Mouse (Mus musculus) lung, embryonic 14.5 days (tissue): ENCODE data around the gene Ankrd66. TPM values are rescaled to one million over a fixed set of nuclear protein-coding genes. Genes with fewer than 3 reads are reported as not detected.
A peak's percentile ranks its signal among the peaks of the same experiment; 100 is the strongest.

ENCODE experiments used
- ATAC-seq: fragments of 200-750 bp; cut with Nextera tagmentation; 2 replicates; pipeline ENCODE4 v1.8.0; 2017; ENCODE audit warnings: mild to moderate bottlenecking, moderate TSS enrichment, moderate library complexity; ENCODE audit not compliant: insufficient read depth
- DNase-seq: peaks from one replicate; pipeline ENCODE4 v3.0.0-alpha.2; 2015
- H3K27ac ChIP-seq: fragments of 300-500 bp; sonication (generic); 2 replicates; pipeline ENCODE4 v1.5.1; 2014; ENCODE audit warnings: low read depth, mild to moderate bottlenecking, moderate library complexity
- H3K27me3 ChIP-seq: fragments of 300-500 bp; sonication (generic); 2 replicates; pipeline ENCODE4 v1.6.1; 2014; ENCODE audit warnings: low read length, control low read depth; ENCODE audit not compliant: insufficient read depth
- H3K36me3 ChIP-seq: fragments of 300-500 bp; sonication (generic); 2 replicates; pipeline ENCODE4 v1.6.1; 2014; ENCODE audit warnings: control low read depth; ENCODE audit not compliant: insufficient read depth
- H3K4me1 ChIP-seq: fragments of 300-500 bp; sonication (generic); 2 replicates; pipeline ENCODE4 v1.6.1; 2014; ENCODE audit warnings: antibody characterized with exemption, control low read depth; ENCODE audit not compliant: insufficient read depth
- H3K4me2 ChIP-seq: fragments of 300-500 bp; sonication (generic); 2 replicates; pipeline ENCODE4 v1.6.1; 2014; ENCODE audit warnings: mild to moderate bottlenecking
- H3K4me3 ChIP-seq: fragments of 300-500 bp; sonication (generic); 2 replicates; pipeline ENCODE4 v1.5.1; 2014; ENCODE audit warnings: low read depth, low read length
- H3K9ac ChIP-seq: fragments of 300-500 bp; sonication (generic); 2 replicates; pipeline ENCODE4 v1.6.1; 2014
- H3K9me3 ChIP-seq: fragments of 300-500 bp; sonication (generic); 2 replicates; pipeline ENCODE4 v1.6.1; 2016; ENCODE audit warnings: low read depth, low read length, control low read depth
- CTCF ChIP-seq: IDR thresholded peaks from 2 replicates; pipeline ENCODE4 v1.5.1; 2016; ENCODE audit warnings: antibody characterized with exemption, low read depth
- WGBS: fragments of 180-500 bp; shearing (Covaris S2); extraction: QIAGEN DNeasy Blood & Tissue Kit; methylation state at CpG from one replicate; pipeline ENCODE4 v1.1.7; 2014; 5-methylcytosine and 5-hydroxymethylcytosine counted together
- polyA plus RNA-seq: library from polyadenylated mRNA; unstranded; fragments of >200 nt; fragmentation: Nextera tagmentation; extraction: Ambion mirVana; gene quantifications from 2 replicates; pipeline ENCODE4 v1.2.1, GENCODE M21; 2014

Ankrd66 gene
- polyA plus RNA-seq, 1 experiment from 2014 or later, result 0.28 TPM

- Histone ChIP-seq H3K4me1 (no peaks in the 10 kb centered on the region), H3K9me3 (no peaks in the 10 kb centered on the region), H3K9ac (peak overlapping the region; percentile 16; the same call in 1 of the 2 replicates), H3K4me3 (peak overlapping the region; percentile 15; the same call in 1 of the 2 replicates), H3K4me2 (peak overlapping the region; percentile 57), H3K36me3 (no peaks in the 10 kb centered on the region), H3K27me3 (no peaks in the 10 kb centered on the region), H3K27ac (peak overlapping the region; percentile 82)
- ATAC-seq, result peak; percentile 96
- 11% methylated on average over 23 of the region's 23 CpGs for WGBS
- TF ChIP-seq CTCF, result peak; percentile 48
- peak; percentile 92 for DNase-seq
These were observed 8.8 kb downstream of the Ankrd66 start for GRCm38 (mm10) chr17:43534362-43535222.

DNA sequence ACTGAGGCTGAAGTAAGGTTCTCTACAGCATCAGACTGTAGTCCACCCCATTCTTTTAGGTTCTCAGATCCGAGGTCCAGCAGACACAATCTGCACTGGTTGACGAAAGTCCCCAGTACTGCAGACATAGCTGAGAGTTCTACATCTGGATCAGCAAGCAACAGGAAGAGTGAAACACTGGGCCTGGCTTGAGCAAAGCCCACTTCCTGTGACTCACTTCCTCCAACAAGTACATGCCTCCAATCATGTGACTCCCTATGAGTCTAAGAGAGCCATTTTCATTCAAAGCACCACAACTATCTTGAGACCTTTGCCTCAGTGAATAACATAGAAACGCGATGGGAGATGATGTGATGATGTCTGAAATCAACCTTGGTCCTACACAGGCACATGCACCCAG, 12.2 kb downstream of the Ankrd66 start:
- 84% methylated on average over 4 of the region's 4 CpGs for WGBS
- H3K4me1 ChIP-seq, result no peaks in the 10 kb centered on the region
- TF ChIP-seq CTCF, result no peak

GRCm38 (mm10) chr17:43530507-43530906, 12.9 kb downstream of the Ankrd66 start:
- 95% methylated on average over 2 of the region's 2 CpGs for WGBS
- no peak for TF ChIP-seq CTCF
- no peak for DNase-seq
- no peak overlapping the region for H3K27ac ChIP-seq
- H3K9me3 ChIP-seq, result no peaks in the 10 kb centered on the region
- no peaks in the 10 kb centered on the region for H3K4me1 ChIP-seq
- H3K9ac ChIP-seq, result no peak overlapping the region
- ATAC-seq, result no peak
- H3K36me3 ChIP-seq, result no peaks in the 10 kb centered on the region
- H3K4me2 ChIP-seq, result no peak overlapping the region
- H3K27me3 ChIP-seq, result no peaks in the 10 kb centered on the region
- H3K4me3 ChIP-seq, result no peak overlapping the region

More for the DNA sequence above, 12.2 kb downstream of the Ankrd66 start:
- H3K27me3 ChIP-seq, result no peaks in the 10 kb centered on the region
- no peak overlapping the region for H3K4me3 ChIP-seq
- H3K9ac ChIP-seq, result no peak overlapping the region
- H3K36me3 ChIP-seq, result no peaks in the 10 kb centered on the region
- ATAC-seq, result no peak
- DNase-seq, result no peak
- H3K27ac ChIP-seq, result no peak overlapping the region
- H3K4me2 ChIP-seq, result no peak overlapping the region
- no peaks in the 10 kb centered on the region for H3K9me3 ChIP-seq

DNA sequence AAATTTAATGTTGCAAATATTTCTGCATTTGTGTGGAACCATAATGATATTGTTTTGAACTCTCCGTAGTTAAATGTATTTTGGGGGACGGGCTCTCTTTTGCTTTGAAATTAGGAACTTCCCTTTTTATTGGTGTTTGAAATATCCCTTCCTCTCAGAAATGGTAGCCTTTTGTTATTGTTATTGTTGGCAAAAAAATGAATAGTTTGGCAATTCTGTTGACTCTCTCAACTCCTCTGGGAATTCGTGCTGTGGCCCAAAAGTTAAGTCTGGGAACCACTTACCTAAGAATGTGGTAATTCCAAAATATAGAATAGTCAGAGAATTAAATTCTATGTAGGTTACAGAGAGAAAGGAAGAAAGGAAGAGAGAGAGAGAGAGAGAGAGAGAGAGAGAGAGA, 23.3 kb downstream of the Ankrd66 start:
- no peaks in the 10 kb centered on the region for H3K27me3 ChIP-seq
- DNase-seq (no peak), ATAC-seq (no peak)
- no peak overlapping the region for H3K27ac ChIP-seq
- H3K4me3 ChIP-seq, result no peak overlapping the region
- no peaks in the 10 kb centered on the region; the same call in 1 of the 2 replicates for H3K9me3 ChIP-seq
- TF ChIP-seq CTCF, result no peak
- WGBS, result 70% methylated on average over 3 of the region's 3 CpGs
- no peaks in the 10 kb centered on the region for H3K4me1 ChIP-seq
- no peaks in the 10 kb centered on the region for H3K36me3 ChIP-seq
- no peak overlapping the region for H3K4me2 ChIP-seq
- H3K9ac ChIP-seq, result no peak overlapping the region

GRCm38 (mm10) chr17:43518644-43519409, 24.6 kb downstream of the Ankrd66 start:
- no peaks in the 10 kb centered on the region for H3K27me3 ChIP-seq
- H3K9me3 ChIP-seq, result no peaks in the 10 kb centered on the region; the same call in 1 of the 2 replicates
- no peaks in the 10 kb centered on the region for H3K4me1 ChIP-seq
- peak; percentile 75 for ATAC-seq
- peak; percentile 78 for TF ChIP-seq CTCF
- H3K36me3 ChIP-seq, result no peaks in the 10 kb centered on the region
- no peak overlapping the region for H3K9ac ChIP-seq
- 21% methylated on average over 18 of the region's 18 CpGs for WGBS
- H3K4me3 ChIP-seq, result no peak overlapping the region
- no peak overlapping the region; the same call in 1 of the 2 replicates for H3K4me2 ChIP-seq
- H3K27ac ChIP-seq, result no peak overlapping the region
- peak; percentile 93 for DNase-seq

DNA sequence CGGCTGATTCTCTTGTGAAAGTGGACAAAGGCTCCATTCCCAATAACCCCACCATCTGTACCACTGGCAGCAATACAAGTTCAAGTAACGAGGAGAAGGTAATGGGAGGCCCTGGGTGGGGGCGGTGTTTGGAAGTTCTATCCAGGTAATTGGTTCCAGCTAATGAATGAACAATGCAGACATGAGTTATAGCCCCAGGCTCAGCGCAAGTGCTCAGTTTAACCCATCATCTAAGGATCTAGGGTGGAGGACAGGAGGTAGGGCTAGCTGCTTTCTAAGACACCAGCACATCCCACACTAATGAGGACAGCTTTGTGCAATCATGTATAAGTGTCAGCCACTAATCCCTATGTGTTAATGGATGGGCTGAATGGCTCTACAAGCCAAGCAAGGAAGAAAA, 32.7 kb downstream of the Ankrd66 start:
- ATAC-seq (no peak), DNase-seq (no peak)
- Histone ChIP-seq H3K4me1 (no peaks in the 10 kb centered on the region), H3K9me3 (no peaks in the 10 kb centered on the region; the same call in 1 of the 2 replicates), H3K27ac (no peak overlapping the region), H3K4me3 (no peak overlapping the region), H3K9ac (no peak overlapping the region), H3K27me3 (no peaks in the 10 kb centered on the region), H3K36me3 (no peaks in the 10 kb centered on the region), H3K4me2 (no peak overlapping the region)
- TF ChIP-seq CTCF, result no peak
- WGBS, result 76% methylated on average over 4 of the region's 4 CpGs

DNA sequence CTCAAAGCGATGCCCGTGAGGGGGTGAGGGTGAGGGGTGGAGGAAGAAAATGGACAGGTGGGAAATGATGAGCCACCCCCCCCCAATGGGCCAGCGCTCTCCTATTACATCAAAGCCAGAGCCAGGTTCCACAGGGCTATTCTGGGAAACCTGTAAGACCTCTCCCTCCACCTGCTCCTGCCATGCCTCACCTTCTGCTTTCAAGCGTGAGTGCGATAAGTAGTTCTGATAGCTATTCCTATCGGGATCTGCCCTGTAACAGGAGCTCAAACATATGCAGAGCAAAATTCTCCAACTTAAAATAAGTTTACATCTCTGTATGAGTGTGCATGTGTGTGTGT, 38.9 kb downstream of the Ankrd66 start:
- DNase-seq (no peak), ATAC-seq (no peak)
- no peaks in the 10 kb centered on the region for H3K4me1 ChIP-seq
- no peaks in the 10 kb centered on the region for H3K9me3 ChIP-seq
- no peak for TF ChIP-seq CTCF
- H3K4me2 ChIP-seq, result no peak overlapping the region
- no peak overlapping the region for H3K9ac ChIP-seq
- H3K27me3 ChIP-seq, result no peaks in the 10 kb centered on the region
- no peak overlapping the region for H3K4me3 ChIP-seq
- 32% methylated on average over 6 of the region's 6 CpGs for WGBS
- H3K36me3 ChIP-seq, result no peaks in the 10 kb centered on the region
- no peak overlapping the region for H3K27ac ChIP-seq
